14 mouse cellular contexts compared by ENCODE assay signal in the genomic region with DNA sequence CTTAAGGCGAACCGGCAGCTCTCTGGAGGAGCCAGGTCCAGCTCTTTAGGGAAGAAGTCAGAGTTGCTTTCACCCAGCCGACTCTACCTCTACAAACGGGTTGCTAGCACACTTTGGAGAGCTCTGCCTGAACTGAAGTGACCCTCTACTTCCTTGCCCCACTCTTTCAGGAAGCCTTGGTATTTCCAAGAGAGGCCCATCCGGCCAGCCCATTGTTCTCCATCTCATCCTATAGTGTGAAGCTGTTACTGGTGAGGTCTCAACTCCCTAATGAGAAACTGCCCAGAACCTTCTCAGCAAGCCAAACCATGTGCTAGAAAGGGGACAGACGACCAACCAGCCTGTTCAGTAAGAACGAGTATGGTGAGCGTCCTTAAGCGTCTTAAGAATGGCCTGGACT. TPM values are rescaled to one million over a fixed set of nuclear protein-coding genes. Genes with fewer than 3 reads are reported as not detected.
DNase-seq lines count a peak whose midpoint lies in the region; ATAC-seq and TF ChIP-seq lines count a peak whose summit lies in the region.
"Had no signal": no experiment of that assay in that cellular context is flagged by ENCODE, and none has a peak within 500 bp of the region (broad histone marks: within the 10 kb centered on the region; RNA-seq: fewer than 3 reads in every experiment).

No protein-coding gene starts in this region.

- no peak for TF ChIP-seq EP300 in heart, adult 2 months (IDR thresholded peaks at IDR 0.05; ENCODE audit: insufficient read depth, low read depth, low read length)

- ATAC-seq in neural tube, embryonic 13.5 days (ENCODE audit: low read depth): no peak
- no peak for ATAC-seq in kidney, postnatal 0 days (replicated peaks; ENCODE audit: low FRiP score, low read depth)
- ATAC-seq in forebrain, embryonic 14.5 days: no peak

- no peak overlapping the region for H3K4me3 ChIP-seq in heart, adult 2 months
- no peak overlapping the region for H3K4me3 ChIP-seq in neural tube, embryonic 13.5 days
- H3K4me3 ChIP-seq in kidney, postnatal 0 days (replicated peaks; ENCODE audit: low read depth, low read length): no peak overlapping the region
- no peak overlapping the region for H3K4me3 ChIP-seq in forebrain, embryonic 14.5 days (ENCODE audit: low read depth, low read length)

- no peak for TF ChIP-seq CTCF in heart, adult 2 months (IDR thresholded peaks at IDR 0.05)
- TF ChIP-seq CTCF in kidney, postnatal 0 days (IDR thresholded peaks at IDR 0.05; ENCODE audit: low read depth): no peak

- peaks cover 2% of the 10 kb centered on the region; the same call in 1 of the 2 replicates for H3K36me3 ChIP-seq in heart, adult 2 months (ENCODE audit: control insufficient read depth, insufficient read depth, low read length)
- H3K36me3 ChIP-seq in neural tube, embryonic 13.5 days: no peaks in the 10 kb centered on the region
- H3K36me3 ChIP-seq in kidney, postnatal 0 days (ENCODE audit: insufficient read depth, low read length): no peaks in the 10 kb centered on the region
- no peaks in the 10 kb centered on the region for H3K36me3 ChIP-seq in forebrain, embryonic 14.5 days (ENCODE audit: control insufficient read depth, insufficient read depth, low read length)
- H3K36me3 ChIP-seq: embryonic facial prominence, embryonic 12.5 days had no signal

- whole genome bisulfite sequencing in heart, adult 2 months: 50% methylated on average over 9 of the region's 9 CpGs
- 76% methylated on average over 9 of the region's 9 CpGs for WGBS in neural tube, embryonic 13.5 days
- 60% methylated on average over 9 of the region's 9 CpGs for WGBS in kidney, postnatal 0 days
- 82% methylated on average over 9 of the region's 9 CpGs for WGBS in forebrain, embryonic 14.5 days

- peaks cover 2% of the 10 kb centered on the region; the same call in 1 of the 2 replicates for H3K79me2 ChIP-seq in heart, adult 2 months (replicated peaks; ENCODE audit: control insufficient read depth, insufficient read depth, low read length)

- peaks cover 2% of the 10 kb centered on the region; the same call in 1 of the 2 replicates for H3K27me3 ChIP-seq in heart, adult 2 months (ENCODE audit: control insufficient read depth, insufficient read depth, low read length)
- peaks cover 61% of the 10 kb centered on the region for H3K27me3 ChIP-seq in neural tube, embryonic 13.5 days
- H3K27me3 ChIP-seq in kidney, postnatal 0 days (ENCODE audit: insufficient read depth, low read length): peaks cover 5% of the 10 kb centered on the region; the same call in 1 of the 2 replicates
- H3K27me3 ChIP-seq in forebrain, embryonic 14.5 days (replicated peaks; ENCODE audit: control insufficient read depth, insufficient read depth, low read length): peaks cover 15% of the 10 kb centered on the region

- H3K9me3 ChIP-seq in neural tube, embryonic 13.5 days: no peaks in the 10 kb centered on the region
- H3K9me3 ChIP-seq in kidney, postnatal 0 days (replicated peaks; ENCODE audit: low read length): no peaks in the 10 kb centered on the region
- H3K9me3 ChIP-seq in forebrain, embryonic 14.5 days (replicated peaks; ENCODE audit: control insufficient read depth, low read length): no peaks in the 10 kb centered on the region
- H3K9me3 ChIP-seq: embryonic facial prominence, embryonic 12.5 days had no signal

- peak overlapping the region; percentile 26; the same call in 1 of the 2 replicates for H3K9ac ChIP-seq in heart, adult 2 months (ENCODE audit: low read depth, low read length)
- H3K9ac ChIP-seq in neural tube, embryonic 13.5 days: no peak overlapping the region
- H3K9ac ChIP-seq in kidney, postnatal 0 days (ENCODE audit: low read depth, low read length): no peak overlapping the region
- H3K9ac ChIP-seq in forebrain, embryonic 14.5 days (ENCODE audit: low read length): no peak overlapping the region
- H3K9ac ChIP-seq: embryonic facial prominence, embryonic 12.5 days had no signal

- DNase-seq in heart, adult 2 months: peak in 1 of 2 experiments; percentile 49
- DNase-seq in heart, postnatal 36 days: no peak
- DNase-seq in neural tube, embryonic 10.5 days (ENCODE audit: extremely low spot score, low spot score): no peak
- DNase-seq in kidney, postnatal 0 days (ENCODE audit: low spot score): peak; percentile 57
- DNase-seq in testis, postnatal 14 days (ENCODE audit: low spot score): no peak
- DNase-seq in B cell, adult 2 months: no peak
- no peak for DNase-seq in forebrain, embryonic 14.5 days (ENCODE audit: low spot score)
- DNase-seq: adrenal gland, adult 8-10 months; cerebellum, adult 11 months; layer of hippocampus, postnatal 36 days; liver had no signal

- H3K27ac ChIP-seq in heart, adult 2 months: peak overlapping the region; percentile 97
- 0 out of 2 replicates have a peak overlapping the region, but pooled peaks have one; percentile 59 for H3K27ac ChIP-seq in neural tube, embryonic 13.5 days (replicated peaks)
- peak overlapping the region; percentile 86; the same call in 1 of the 2 replicates for H3K27ac ChIP-seq in kidney, postnatal 0 days
- H3K27ac ChIP-seq in forebrain, embryonic 14.5 days (ENCODE audit: low read depth, low read length): no peak overlapping the region

- H3K4me1 ChIP-seq in heart, adult 2 months (ENCODE audit: control insufficient read depth, insufficient read depth, low read length): peaks cover 4% of the 10 kb centered on the region
- peaks cover 21% of the 10 kb centered on the region for H3K4me1 ChIP-seq in neural tube, embryonic 13.5 days (replicated peaks)
- H3K4me1 ChIP-seq in kidney, postnatal 0 days (replicated peaks; ENCODE audit: insufficient read depth, low read length): no peaks in the 10 kb centered on the region
- H3K4me1 ChIP-seq in forebrain, embryonic 14.5 days (ENCODE audit: control insufficient read depth, insufficient read depth, low read length): no peaks in the 10 kb centered on the region; the same call in 1 of the 2 replicates

- no peak for TF ChIP-seq POLR2A in heart, adult 2 months (IDR thresholded peaks at IDR 0.05; ENCODE audit: insufficient read depth, low read depth, low read length)

- H3K4me2 ChIP-seq in neural tube, embryonic 13.5 days: peak overlapping the region; percentile 80; the same call in 1 of the 2 replicates
- H3K4me2 ChIP-seq in kidney, postnatal 0 days (ENCODE audit: low read length): no peak overlapping the region
- H3K4me2 ChIP-seq in forebrain, embryonic 14.5 days (ENCODE audit: low read length): no peak overlapping the region

- intact Hi-C loops in heart, adult 2 months (cut with DNase I): loop anchor here (2.0 to 5.0 kb wide), 2 partner anchors 19 to 34 kb away; no protein-coding TSS in a partner anchor
- intact Hi-C loops in heart, postnatal 36 days (cut with DNase I): no loop called here

RNA-seq across cellular contexts. Expression of gene Prkch, which starts 1.3 kb away (rescaled TPM):
- total RNA-seq in heart, adult 2 months (2021): 10 to 100 TPM; 16.6 to 17.5 TPM
- polyA plus RNA-seq in heart, adult 2 months (2012; rRNA removed): 9.7 and 13.3 TPM in 2 replicates
- 10 to 100 TPM; 19.1 to 19.5 TPM for total RNA-seq in heart, postnatal 36 days (2021)
- polyA plus RNA-seq in neural tube, embryonic 13.5 days (2015; fragmentation: Nextera tagmentation; extraction: Ambion mirVana): 9.6 and 11.8 TPM in 2 replicates
- 10.4 and 11.2 TPM in 2 replicates for polyA plus RNA-seq in kidney, postnatal 0 days (2015; fragmentation: Nextera tagmentation; extraction: Ambion mirVana)
- 4.7 and 6.7 TPM in 2 replicates for polyA plus RNA-seq in forebrain, embryonic 14.5 days (2014; fragmentation: Nextera tagmentation; extraction: Ambion mirVana)

RNA-seq across cellular contexts. Expression of gene Tmem30b, which starts 37.1 kb away (rescaled TPM):
- under 1 TPM; 0.18 TPM for total RNA-seq in heart, adult 2 months (2021)
- polyA plus RNA-seq in heart, adult 2 months (2012; rRNA removed): 0.12 and 0.64 TPM in 2 replicates
- under 1 TPM; 0.08 to 0.14 TPM for total RNA-seq in heart, postnatal 36 days (2021)
- polyA plus RNA-seq in neural tube, embryonic 13.5 days (2015; fragmentation: Nextera tagmentation; extraction: Ambion mirVana): 0.45 and 0.61 TPM in 2 replicates
- polyA plus RNA-seq in kidney, postnatal 0 days (2015; fragmentation: Nextera tagmentation; extraction: Ambion mirVana): 31.2 and 31.9 TPM in 2 replicates
- 0.11 and 0.23 TPM in 2 replicates for polyA plus RNA-seq in forebrain, embryonic 14.5 days (2014; fragmentation: Nextera tagmentation; extraction: Ambion mirVana)
- total RNA-seq: hematopoietic stem cell, adult 5-6 weeks; layer of hippocampus, postnatal 36 days had no signal

Comparison
In these comparisons a context has a peak if more than half of its experiments do, and no peak if none do; other contexts are left out.
1. RNA of gene Tmem30b, which starts 37.1 kb away (polyA plus RNA-seq): 31.2 to 31.9 TPM in kidney, postnatal 0 days; 0.12 to 0.64 TPM in heart, adult 2 months, 0.45 to 0.61 TPM in neural tube, embryonic 13.5 days and 0.11 to 0.23 TPM in forebrain, embryonic 14.5 days; every median in the first group is over 10 times any median in the second.